Mouse (Mus musculus): ENCODE results near the gene Pck2. TPM values are rescaled to one million over a fixed set of nuclear protein-coding genes. Genes with fewer than 3 reads are reported as not detected.

The Pck2 gene
- total RNA-seq, 2 experiments from 2014 or later, result 13.3 to 15.5 TPM

- intact Hi-C loops (cut with DNase I), result no loop called here
- DNase-seq (ENCODE audit: extremely low spot score in 1 of 2, low spot score in 2 of 2), result peak; percentile 99
Observed at GRCm38 (mm10) chr14:55560202-55561073, 20.4 kb downstream of the Pck2 start, which contains the start of gene A730061H03Rik. A730061H03Rik (minus strand) TSS chr14:55560406.

- intact Hi-C loops (cut with DNase I), result no loop called here
- DNase-seq (ENCODE audit: extremely low spot score in 1 of 2, low spot score in 2 of 2), result no peak
Observed at GRCm38 (mm10) chr14:55561860-55562259, 21.8 kb downstream of the Pck2 start.

GRCm38 (mm10) chr14:55563249-55563648, 23.2 kb downstream of the Pck2 start:
- intact Hi-C loops (cut with DNase I), result no loop called here
- DNase-seq (ENCODE audit: extremely low spot score in 1 of 2, low spot score in 2 of 2), result no peak

- DNase-seq (ENCODE audit: extremely low spot score in 1 of 2, low spot score in 2 of 2), result no peak
- intact Hi-C loops (cut with DNase I), result no loop called here
Observed at GRCm38 (mm10) chr14:55565748-55566147, 25.7 kb downstream of the Pck2 start.

GRCm38 (mm10) chr14:55567496-55567895, 27.4 kb downstream of the Pck2 start:
- intact Hi-C loops (cut with DNase I), result no loop called here
- DNase-seq (ENCODE audit: extremely low spot score in 1 of 2, low spot score in 2 of 2), result no peak

- intact Hi-C loops (cut with DNase I), result no loop called here
Observed at GRCm38 (mm10) chr14:55570588-55570987, 30.5 kb downstream of the Pck2 start.

GRCm38 (mm10) chr14:55571760-55572159, 31.7 kb downstream of the Pck2 start:
- intact Hi-C loops (cut with DNase I), result no loop called here
- no peak for DNase-seq (ENCODE audit: extremely low spot score in 1 of 2, low spot score in 2 of 2)

More at GRCm38 (mm10) chr14:55570588-55570987, 30.5 kb downstream of the Pck2 start:
- no peak for DNase-seq (ENCODE audit: extremely low spot score in 1 of 2, low spot score in 2 of 2)

GRCm38 (mm10) chr14:55575302-55575701, 35.2 kb downstream of the Pck2 start, which contains the start of gene Fitm1:
Fitm1 (plus strand) TSS chr14:55575617.
- no peak for DNase-seq (ENCODE audit: extremely low spot score in 1 of 2, low spot score in 2 of 2)
- intact Hi-C loops (cut with DNase I), result no loop called here

- intact Hi-C loops (cut with DNase I), result no loop called here
- no peak for DNase-seq (ENCODE audit: extremely low spot score in 1 of 2, low spot score in 2 of 2)
Observed at GRCm38 (mm10) chr14:55575711-55576110, 35.6 kb downstream of the Pck2 start.

- peak in 1 of 2 experiments; percentile 64 for DNase-seq (ENCODE audit: extremely low spot score in 1 of 2, low spot score in 2 of 2)
- intact Hi-C loops (cut with DNase I), result no loop called here
Observed at GRCm38 (mm10) chr14:55576376-55576775, 36.3 kb downstream of the Pck2 start.

GRCm38 (mm10) chr14:55577871-55578667, 38.0 kb downstream of the Pck2 start, which contains the start of gene Psme1:
Psme1 (plus strand) TSS chr14:55578123.
- intact Hi-C loops (cut with DNase I), result no loop called here

GRCm38 (mm10) chr14:55578668-55579269, 38.7 kb downstream of the Pck2 start:
- peak in 1 of 2 experiments; percentile 73 for DNase-seq (ENCODE audit: extremely low spot score in 1 of 2, low spot score in 2 of 2)

More at GRCm38 (mm10) chr14:55577871-55578667, 38.0 kb downstream of the Pck2 start, which contains the start of gene Psme1:
- peak; percentile 68 to 92 for DNase-seq (ENCODE audit: extremely low spot score in 1 of 2, low spot score in 2 of 2)

GRCm38 (mm10) chr14:55579511-55580496, 39.7 kb downstream of the Pck2 start:
- DNase-seq (ENCODE audit: extremely low spot score in 1 of 2, low spot score in 2 of 2), result no peak
- intact Hi-C loops (cut with DNase I), result no loop called here

More at GRCm38 (mm10) chr14:55578668-55579269, 38.7 kb downstream of the Pck2 start:
- intact Hi-C loops (cut with DNase I), result no loop called here

GRCm38 (mm10) chr14:55580731-55581130, 40.7 kb downstream of the Pck2 start:
- DNase-seq (ENCODE audit: extremely low spot score in 1 of 2, low spot score in 2 of 2), result no peak
- intact Hi-C loops (cut with DNase I), result no loop called here

- intact Hi-C loops (cut with DNase I), result no loop called here
- no peak for DNase-seq (ENCODE audit: extremely low spot score in 1 of 2, low spot score in 2 of 2)
Observed at GRCm38 (mm10) chr14:55581981-55582681, 42.1 kb downstream of the Pck2 start.

- DNase-seq (ENCODE audit: extremely low spot score in 1 of 2, low spot score in 2 of 2), result no peak
- intact Hi-C loops (cut with DNase I), result no loop called here
Observed at GRCm38 (mm10) chr14:55584303-55584701, 44.2 kb downstream of the Pck2 start.

Data from left cerebral cortex, postnatal 10 days (tissue).